Mouse (Mus musculus) limb, embryonic 13.5 days (tissue): ENCODE results near the gene Megf11. TPM values are rescaled to one million over a fixed set of nuclear protein-coding genes. Genes with fewer than 3 reads are reported as not detected.
A peak's percentile ranks its signal among the peaks of the same experiment; 100 is the strongest.

Source experiments
- ATAC-seq: fragments of 200-750 bp; cut with Nextera tagmentation; 2 replicates; pipeline ENCODE4 v1.8.0; 2017; ENCODE audit warnings: low read depth, moderate number of reproducible peaks, moderate TSS enrichment; ENCODE audit not compliant: low FRiP score
- H3K27ac ChIP-seq: fragments of 300-500 bp; sonication (generic); 2 replicates; pipeline ENCODE4 v1.5.1; 2015; ENCODE audit warnings: inconsistent platforms, mild to moderate bottlenecking, moderate library complexity
- H3K27me3 ChIP-seq: fragments of 300-500 bp; sonication (generic); 2 replicates; pipeline ENCODE4 v1.6.1; 2015; ENCODE audit warnings: mild to moderate bottlenecking, inconsistent platforms
- H3K36me3 ChIP-seq: fragments of 300-500 bp; sonication (generic); 2 replicates; pipeline ENCODE4 v1.6.1; 2015; ENCODE audit warnings: inconsistent platforms, mild to moderate bottlenecking, moderate library complexity
- H3K4me1 ChIP-seq: fragments of 300-500 bp; sonication (generic); 2 replicates; pipeline ENCODE4 v1.6.1; 2015; ENCODE audit warnings: inconsistent platforms
- H3K4me2 ChIP-seq: fragments of 300-500 bp; sonication (generic); replicated peaks from 2 replicates; pipeline ENCODE4 v1.6.1; 2015; ENCODE audit warnings: inconsistent platforms, mild to moderate bottlenecking, moderate library complexity
- H3K4me3 ChIP-seq: fragments of 300-500 bp; sonication (generic); 2 replicates; pipeline ENCODE4 v1.5.1; 2015; ENCODE audit warnings: moderate library complexity, mild to moderate bottlenecking, inconsistent platforms
- H3K9ac ChIP-seq: fragments of 300-500 bp; sonication (generic); 2 replicates; pipeline ENCODE4 v1.6.1; 2015; ENCODE audit warnings: mild to moderate bottlenecking, inconsistent platforms
- H3K9me3 ChIP-seq: fragments of 300-500 bp; sonication (generic); 2 replicates; pipeline ENCODE4 v1.6.1; 2016; ENCODE audit warnings: inconsistent platforms
- WGBS: fragments of 180-500 bp; shearing (Covaris S2); methylation state at CpG from one replicate; pipeline ENCODE4 v1.1.7; 2015; 5-methylcytosine and 5-hydroxymethylcytosine counted together
- polyA plus RNA-seq: library from polyadenylated mRNA; unstranded; fragments of >200 nt; fragmentation: Nextera tagmentation; extraction: Ambion mirVana; gene quantifications from 2 replicates; pipeline ENCODE4 v1.2.1, GENCODE M21; 2015

The Megf11 gene
- polyA plus RNA-seq, 1 experiment from 2014 or later = 1.2 TPM

DNA sequence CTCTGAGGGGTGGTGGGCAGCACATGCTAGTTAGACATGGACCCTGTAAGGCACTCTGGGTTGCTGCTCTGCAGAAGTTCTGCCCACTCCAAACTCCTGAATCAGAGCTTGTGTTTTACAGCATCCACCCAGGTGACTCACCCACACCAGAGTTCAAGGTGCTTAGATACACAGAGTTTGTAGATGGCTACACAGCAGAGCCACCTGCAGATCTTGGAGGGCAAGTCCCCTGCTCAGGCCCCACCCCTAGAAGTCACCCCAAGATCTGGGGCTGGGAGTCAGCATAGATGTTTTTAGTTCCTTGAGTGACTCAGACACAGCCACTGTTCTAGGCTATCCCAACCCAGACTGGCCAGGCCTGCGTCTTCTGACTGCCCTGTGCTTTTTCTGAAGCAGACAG is 217.5 kb downstream of the Megf11 start:
- no peaks in the 10 kb centered on the region for H3K9me3 ChIP-seq
- H3K4me1 ChIP-seq = peaks cover 28% of the 10 kb centered on the region
- ATAC-seq = no peak
- no peak overlapping the region for H3K4me3 ChIP-seq
- H3K36me3 ChIP-seq = no peaks in the 10 kb centered on the region
- H3K9ac ChIP-seq = no peak overlapping the region
- H3K27me3 ChIP-seq = no peaks in the 10 kb centered on the region; the same call in 1 of the 2 replicates
- WGBS = 91% methylated on average over 1 of the region's 1 CpGs
- no peak overlapping the region for H3K27ac ChIP-seq
- H3K4me2 ChIP-seq = no peak overlapping the region

DNA sequence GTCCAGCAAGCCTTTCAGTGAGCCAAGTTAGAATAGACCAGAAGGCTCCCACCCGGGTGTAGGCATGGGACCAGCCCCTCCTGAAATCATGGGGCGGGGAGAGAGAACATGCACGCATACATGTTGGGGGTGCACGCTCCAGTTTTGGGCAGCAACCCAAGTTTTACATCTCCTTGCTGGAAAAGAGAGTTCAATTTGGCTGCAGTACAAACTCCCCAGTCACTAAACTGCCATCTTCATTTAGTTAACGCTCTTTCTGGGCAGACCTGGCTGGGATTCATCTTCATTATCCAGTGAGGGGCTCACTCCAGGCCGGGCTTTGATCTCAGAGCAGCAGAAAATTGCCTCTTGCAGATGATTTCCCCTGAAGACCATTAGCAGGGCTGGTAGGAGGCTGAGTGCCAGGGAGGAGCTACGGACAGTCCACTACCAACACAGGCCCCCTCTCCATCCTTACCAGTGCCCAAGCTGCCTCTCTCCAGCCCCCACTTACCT is 218.8 kb downstream of the Megf11 start:
- 33% methylated on average over 7 of the region's 7 CpGs for WGBS
- Histone ChIP-seq H3K4me1 (peaks cover 28% of the 10 kb centered on the region), H3K9ac (no peak overlapping the region), H3K4me3 (no peak overlapping the region), H3K9me3 (no peaks in the 10 kb centered on the region), H3K4me2 (no peak overlapping the region), H3K36me3 (no peaks in the 10 kb centered on the region), H3K27ac (no peak overlapping the region), H3K27me3 (no peaks in the 10 kb centered on the region; the same call in 1 of the 2 replicates)
- peak; percentile 64; the same call in 1 of the 2 replicates for ATAC-seq

DNA sequence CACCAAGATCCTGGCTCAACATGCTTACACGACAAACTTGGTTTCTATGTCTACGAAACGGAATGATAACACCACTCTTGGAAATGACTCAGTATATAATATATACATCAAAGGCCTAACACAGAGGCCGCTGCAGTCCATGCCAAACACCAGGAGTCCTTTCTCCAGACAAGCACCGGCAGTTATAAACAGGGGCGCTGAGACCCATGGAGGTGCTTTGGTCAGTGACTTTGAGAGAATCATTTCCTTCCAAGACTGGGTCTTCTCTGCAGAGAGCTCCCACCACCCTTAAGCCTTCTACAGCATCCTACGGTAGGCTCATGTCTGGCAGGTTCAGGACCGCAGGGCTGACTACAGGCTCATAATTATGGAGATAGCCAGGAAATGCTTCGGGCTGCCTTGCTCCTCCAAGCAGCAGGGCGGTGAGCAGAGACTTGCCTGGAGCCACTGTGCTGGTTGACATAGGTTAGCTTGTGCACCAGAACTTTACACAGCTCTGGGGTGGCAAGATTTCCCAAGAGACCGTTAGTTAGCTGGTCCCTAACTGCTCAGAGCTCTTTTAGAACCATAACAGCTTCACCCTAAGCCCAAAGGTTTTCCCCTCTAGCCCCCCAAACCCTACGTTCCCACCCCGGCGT is 219.8 kb downstream of the Megf11 start:
- Histone ChIP-seq H3K9ac (no peak overlapping the region), H3K4me1 (peaks cover 33% of the 10 kb centered on the region), H3K27ac (no peak overlapping the region), H3K27me3 (no peaks in the 10 kb centered on the region; the same call in 1 of the 2 replicates), H3K9me3 (no peaks in the 10 kb centered on the region), H3K4me2 (no peak overlapping the region), H3K4me3 (no peak overlapping the region), H3K36me3 (no peaks in the 10 kb centered on the region)
- 72% methylated on average over 14 of the region's 14 CpGs for WGBS
- no peak for ATAC-seq

DNA sequence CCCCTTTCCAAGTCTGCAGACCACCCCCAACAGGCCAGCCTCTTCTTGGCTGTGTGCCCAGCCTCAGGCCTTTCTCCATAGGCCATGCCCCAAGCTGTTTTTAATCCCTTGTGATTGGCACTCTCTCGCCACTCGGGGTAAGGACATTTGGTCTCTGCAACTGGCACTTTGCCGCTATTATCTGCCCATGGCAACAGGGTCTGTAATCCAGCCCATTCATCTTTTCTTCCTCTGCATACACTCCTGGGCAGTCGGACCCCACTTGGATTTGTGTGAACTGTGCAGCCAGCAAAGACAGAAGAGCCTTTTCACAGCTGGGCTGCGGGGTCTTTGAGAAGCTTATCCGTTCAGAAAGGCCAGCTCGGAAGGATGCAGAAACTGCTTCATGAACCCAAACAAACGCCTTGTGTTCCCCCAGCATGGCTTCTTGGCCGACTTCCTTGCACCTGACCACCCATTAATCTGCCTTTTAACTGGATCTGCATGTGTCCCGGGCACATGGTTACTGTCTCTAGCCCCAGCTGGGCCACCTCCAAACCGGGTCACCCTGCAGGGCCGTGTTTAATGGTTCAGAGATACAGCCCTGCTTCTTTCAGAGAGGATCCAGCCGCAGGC is 220.4 kb downstream of the Megf11 start:
- H3K9me3 ChIP-seq = no peaks in the 10 kb centered on the region
- no peak for ATAC-seq
- H3K9ac ChIP-seq = no peak overlapping the region
- H3K4me2 ChIP-seq = no peak overlapping the region; the same call in 1 of the 2 replicates
- H3K4me3 ChIP-seq = no peak overlapping the region
- no peaks in the 10 kb centered on the region; the same call in 1 of the 2 replicates for H3K27me3 ChIP-seq
- peaks cover 33% of the 10 kb centered on the region for H3K4me1 ChIP-seq
- no peaks in the 10 kb centered on the region for H3K36me3 ChIP-seq
- H3K27ac ChIP-seq = no peak overlapping the region
- WGBS = 26% methylated on average over 13 of the region's 13 CpGs

DNA sequence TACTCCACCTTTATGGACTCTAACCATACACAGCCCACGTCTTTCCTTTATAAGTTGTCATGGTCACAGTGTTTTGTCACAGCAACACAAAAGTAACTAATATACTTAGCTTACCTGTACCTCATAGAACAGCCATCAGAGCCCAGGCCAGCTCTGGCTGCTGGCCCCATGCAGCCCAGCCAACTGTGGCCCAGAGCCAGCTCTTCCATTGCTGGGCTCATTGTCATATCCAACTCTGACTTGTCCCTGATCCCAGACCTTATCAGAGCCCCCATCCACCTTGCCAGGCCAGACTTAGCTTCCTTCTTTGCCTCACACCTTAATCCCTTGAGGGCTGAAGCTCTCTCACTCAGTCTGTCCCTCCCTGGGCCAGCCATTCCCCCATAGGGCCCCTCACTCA is 221.6 kb downstream of the Megf11 start:
- Histone ChIP-seq H3K4me2 (no peak overlapping the region), H3K27ac (no peak overlapping the region), H3K4me1 (peaks cover 33% of the 10 kb centered on the region), H3K36me3 (no peaks in the 10 kb centered on the region), H3K9me3 (no peaks in the 10 kb centered on the region), H3K9ac (no peak overlapping the region), H3K27me3 (no peaks in the 10 kb centered on the region; the same call in 1 of the 2 replicates), H3K4me3 (no peak overlapping the region)
- WGBS = 80% methylated on average over 1 of the region's 1 CpGs
- ATAC-seq = no peak

DNA sequence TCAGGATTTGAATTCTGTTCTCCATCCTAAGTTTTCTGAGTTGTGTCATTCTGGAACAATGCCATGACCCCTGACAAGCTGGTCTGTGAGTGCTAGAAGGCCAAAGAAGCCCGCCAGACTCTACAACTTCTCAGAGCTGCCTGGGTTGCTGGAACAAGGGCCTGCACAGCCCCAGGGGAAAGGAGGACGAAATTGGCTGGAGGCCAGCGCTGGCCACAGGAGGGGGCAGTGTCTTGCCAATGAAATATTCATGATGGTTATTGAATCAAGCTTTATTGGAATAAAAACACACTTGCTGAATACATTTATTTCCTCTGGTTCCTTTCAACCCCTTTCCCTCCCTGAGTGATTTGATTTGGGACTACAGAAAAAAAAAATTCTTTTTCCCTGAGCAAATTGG is 224.1 kb downstream of the Megf11 start:
- 54% methylated on average over 3 of the region's 3 CpGs for WGBS
- peaks cover 32% of the 10 kb centered on the region for H3K4me1 ChIP-seq
- no peak overlapping the region for H3K9ac ChIP-seq
- H3K27ac ChIP-seq = no peak overlapping the region
- no peak overlapping the region for H3K4me2 ChIP-seq
- no peaks in the 10 kb centered on the region for H3K36me3 ChIP-seq
- no peak overlapping the region for H3K4me3 ChIP-seq
- ATAC-seq = no peak
- H3K27me3 ChIP-seq = no peaks in the 10 kb centered on the region
- H3K9me3 ChIP-seq = no peaks in the 10 kb centered on the region

DNA sequence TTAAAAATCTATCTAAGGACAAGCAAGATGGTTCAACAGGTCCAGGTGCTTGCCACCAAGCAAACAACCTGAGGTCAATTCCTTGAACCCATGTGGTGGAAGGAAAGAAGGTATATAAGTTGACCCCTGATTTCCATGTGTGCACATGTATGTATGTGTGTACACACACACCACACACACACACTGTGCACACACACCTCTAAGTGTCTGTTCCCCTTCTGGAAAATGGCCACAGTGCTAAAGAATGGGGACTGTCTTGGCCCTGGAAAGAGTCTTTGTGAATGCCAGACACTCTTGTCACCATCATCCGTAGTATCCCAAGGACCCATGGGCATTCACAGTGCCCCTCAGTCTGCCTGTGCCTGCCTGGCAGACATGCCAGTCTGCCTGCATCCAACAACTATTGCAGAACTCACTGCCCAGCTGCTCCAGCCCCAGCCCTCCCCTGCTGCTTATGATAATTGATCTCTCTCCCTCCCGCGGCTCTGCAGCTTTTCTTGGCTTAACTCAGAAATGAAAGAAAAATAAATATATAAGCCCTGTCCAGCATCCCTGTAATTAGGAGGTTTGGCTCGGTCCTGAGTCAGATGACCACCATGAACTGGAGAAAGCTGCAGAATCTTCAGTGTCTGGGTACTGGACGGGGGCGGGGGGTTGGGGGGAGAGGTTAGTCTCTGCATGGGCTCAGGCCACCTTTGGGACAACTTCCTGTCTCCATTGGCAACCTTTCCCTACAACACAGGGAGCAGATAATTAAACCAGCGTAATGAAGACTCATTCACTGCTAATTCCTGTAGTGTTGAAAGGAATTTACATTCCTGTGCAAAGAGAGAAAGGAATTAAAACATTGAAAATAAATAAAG is 226.9 kb downstream of the Megf11 start:
- 10% methylated on average over 7 of the region's 7 CpGs for WGBS
- Histone ChIP-seq H3K36me3 (no peaks in the 10 kb centered on the region), H3K27me3 (no peaks in the 10 kb centered on the region), H3K9me3 (no peaks in the 10 kb centered on the region), H3K27ac (no peak overlapping the region), H3K9ac (no peak overlapping the region), H3K4me3 (no peak overlapping the region), H3K4me1 (peaks cover 11% of the 10 kb centered on the region; the same call in 1 of the 2 replicates), H3K4me2 (no peak overlapping the region)
- ATAC-seq = no peak

DNA sequence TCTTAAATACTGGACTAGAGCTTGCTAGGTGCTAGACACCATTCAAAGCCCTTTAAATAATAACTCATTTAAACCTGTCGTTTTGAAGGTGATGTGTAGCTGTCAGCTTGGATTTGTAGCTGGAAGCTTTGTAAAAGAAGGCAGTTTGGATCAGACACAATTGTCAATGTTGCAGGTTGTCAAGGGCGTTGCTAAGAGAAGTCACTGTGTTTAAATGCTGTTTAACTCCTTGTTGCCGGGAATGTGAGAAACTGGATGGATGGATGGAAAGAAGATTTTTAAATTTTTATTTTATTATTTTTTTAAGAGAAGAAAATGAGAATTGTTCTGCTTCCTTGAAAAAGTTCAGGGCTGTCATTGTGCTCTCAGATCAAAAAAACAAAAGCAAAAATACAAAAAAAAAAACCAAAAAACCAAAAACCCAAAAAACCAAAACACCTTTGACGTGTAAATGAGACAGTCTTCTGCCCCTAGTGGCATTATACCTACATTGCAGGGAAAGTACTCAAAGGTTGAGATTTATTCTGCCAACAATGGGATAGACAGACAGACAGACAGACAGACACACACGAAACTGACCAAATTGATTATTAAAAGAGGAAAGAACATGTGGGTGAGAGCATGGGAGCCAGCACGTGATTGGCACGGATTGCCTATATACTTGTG is 227.7 kb downstream of the Megf11 start:
- no peaks in the 10 kb centered on the region for H3K27me3 ChIP-seq
- H3K9ac ChIP-seq = no peak overlapping the region
- H3K36me3 ChIP-seq = no peaks in the 10 kb centered on the region
- 47% methylated on average over 7 of the region's 7 CpGs for WGBS
- H3K4me3 ChIP-seq = no peak overlapping the region
- no peaks in the 10 kb centered on the region for H3K9me3 ChIP-seq
- H3K27ac ChIP-seq = no peak overlapping the region
- peaks cover 11% of the 10 kb centered on the region; the same call in 1 of the 2 replicates for H3K4me1 ChIP-seq
- ATAC-seq = no peak
- H3K4me2 ChIP-seq = no peak overlapping the region

DNA sequence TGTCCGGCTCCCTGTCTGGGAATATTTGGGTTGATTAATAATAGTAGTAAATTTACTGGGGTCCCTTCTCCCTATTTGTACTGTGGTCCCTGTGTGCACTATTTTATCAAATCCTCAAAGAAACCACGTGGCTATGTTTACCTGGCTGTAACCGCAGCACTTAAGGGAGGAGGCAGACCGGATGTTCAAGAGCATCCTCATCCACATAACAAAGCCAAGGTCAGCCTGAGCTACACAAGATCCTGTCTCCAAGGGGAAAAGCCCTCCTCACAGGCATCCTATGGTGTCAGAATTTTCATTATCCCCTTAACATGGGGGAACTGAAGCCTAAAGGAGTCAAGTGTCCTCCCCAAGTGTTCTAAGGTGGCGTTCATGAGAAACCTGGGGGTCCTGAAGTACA is 232.0 kb downstream of the Megf11 start:
- ATAC-seq = no peak
- Histone ChIP-seq H3K27me3 (no peaks in the 10 kb centered on the region), H3K9me3 (no peaks in the 10 kb centered on the region), H3K4me3 (no peak overlapping the region), H3K9ac (no peak overlapping the region), H3K27ac (no peak overlapping the region), H3K4me1 (0 out of 2 replicates have a peak, but pooled peaks cover 2% of the 10 kb centered on the region), H3K36me3 (no peaks in the 10 kb centered on the region), H3K4me2 (no peak overlapping the region)
- WGBS = 62% methylated on average over 5 of the region's 5 CpGs

DNA sequence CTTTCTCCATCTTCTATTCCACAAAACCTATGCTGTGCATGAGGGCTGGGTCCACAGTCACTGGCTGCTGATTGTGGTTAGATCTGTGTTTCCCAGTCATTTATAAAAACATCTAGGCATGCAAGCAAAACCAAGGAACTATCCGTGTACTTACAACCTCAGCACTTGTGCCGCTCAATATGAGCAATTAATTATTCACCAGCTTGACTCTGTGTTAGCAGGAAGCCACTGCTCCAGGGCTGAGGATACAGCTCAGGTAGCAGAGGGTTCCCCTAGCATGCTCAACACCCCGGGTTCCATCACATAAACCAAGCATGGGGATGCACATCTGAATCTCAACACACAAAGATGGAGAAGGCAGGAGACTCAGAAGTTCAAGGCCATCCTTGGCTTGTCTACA is 233.0 kb downstream of the Megf11 start:
- Histone ChIP-seq H3K27me3 (no peaks in the 10 kb centered on the region), H3K9me3 (no peaks in the 10 kb centered on the region), H3K27ac (no peak overlapping the region), H3K9ac (no peak overlapping the region), H3K4me1 (no peaks in the 10 kb centered on the region), H3K36me3 (no peaks in the 10 kb centered on the region), H3K4me2 (no peak overlapping the region), H3K4me3 (no peak overlapping the region)
- 80% methylated on average over 3 of the region's 3 CpGs for WGBS
- ATAC-seq = no peak

DNA sequence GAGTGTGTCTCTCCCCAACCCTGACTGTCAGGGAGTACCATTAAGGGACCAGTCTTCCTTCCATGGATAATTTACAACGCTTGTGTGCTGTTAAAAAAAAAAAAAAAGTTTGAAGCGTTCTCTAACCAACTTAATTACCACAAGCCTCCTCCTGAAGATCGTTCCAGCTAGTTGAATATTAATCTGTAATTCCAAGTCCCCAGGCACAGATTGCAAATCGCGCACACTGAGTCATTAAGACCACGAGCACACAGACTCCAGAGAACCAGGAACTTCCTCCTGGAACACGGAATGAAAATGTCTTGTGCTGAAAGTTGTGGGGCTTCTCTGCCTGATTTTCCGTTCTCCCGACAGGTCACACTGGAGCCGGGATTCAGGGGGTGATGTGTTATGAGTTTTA is 234.0 kb downstream of the Megf11 start:
- no peak overlapping the region for H3K4me3 ChIP-seq
- no peak overlapping the region for H3K4me2 ChIP-seq
- no peak overlapping the region for H3K9ac ChIP-seq
- no peaks in the 10 kb centered on the region for H3K4me1 ChIP-seq
- no peak for ATAC-seq
- 63% methylated on average over 10 of the region's 10 CpGs for WGBS
- no peaks in the 10 kb centered on the region for H3K27me3 ChIP-seq
- no peaks in the 10 kb centered on the region for H3K9me3 ChIP-seq
- no peak overlapping the region for H3K27ac ChIP-seq
- no peaks in the 10 kb centered on the region for H3K36me3 ChIP-seq

DNA sequence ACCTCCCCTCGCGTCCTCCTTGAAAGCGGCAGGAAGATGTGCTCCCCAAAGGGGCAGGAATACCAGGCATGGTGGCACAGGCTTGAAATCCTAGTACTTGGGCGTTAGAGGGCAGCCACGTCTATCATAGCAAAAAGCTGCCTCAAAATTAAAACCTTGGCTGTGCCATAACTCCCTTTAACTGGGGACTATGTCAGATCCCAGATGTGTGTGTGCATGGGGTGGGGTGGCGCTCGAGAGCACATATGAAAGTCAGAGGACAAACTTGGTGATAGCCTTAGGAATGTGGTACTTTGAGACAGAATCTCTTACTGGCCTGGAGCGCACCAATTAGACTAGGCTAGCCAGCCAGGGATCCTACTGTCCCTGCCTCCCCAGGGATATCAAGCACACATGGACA is 235.2 kb downstream of the Megf11 start:
- no peak for ATAC-seq
- 52% methylated on average over 8 of the region's 8 CpGs for WGBS
- no peak overlapping the region for H3K9ac ChIP-seq

More for the DNA sequence above, 235.2 kb downstream of the Megf11 start:
- H3K36me3 ChIP-seq = no peaks in the 10 kb centered on the region
- H3K4me1 ChIP-seq = no peaks in the 10 kb centered on the region
- no peak overlapping the region for H3K4me3 ChIP-seq
- no peaks in the 10 kb centered on the region for H3K27me3 ChIP-seq
- H3K27ac ChIP-seq = no peak overlapping the region
- H3K4me2 ChIP-seq = no peak overlapping the region
- H3K9me3 ChIP-seq = no peaks in the 10 kb centered on the region
